Mouse (Mus musculus): ENCODE measurements around the gene Sp100. TPM values are rescaled to one million over a fixed set of nuclear protein-coding genes. Genes with fewer than 3 reads are reported as not detected.

The Sp100 gene
- polyA plus RNA-seq (2017; shearing (Covaris generic)), result 916 TPM

DNA sequence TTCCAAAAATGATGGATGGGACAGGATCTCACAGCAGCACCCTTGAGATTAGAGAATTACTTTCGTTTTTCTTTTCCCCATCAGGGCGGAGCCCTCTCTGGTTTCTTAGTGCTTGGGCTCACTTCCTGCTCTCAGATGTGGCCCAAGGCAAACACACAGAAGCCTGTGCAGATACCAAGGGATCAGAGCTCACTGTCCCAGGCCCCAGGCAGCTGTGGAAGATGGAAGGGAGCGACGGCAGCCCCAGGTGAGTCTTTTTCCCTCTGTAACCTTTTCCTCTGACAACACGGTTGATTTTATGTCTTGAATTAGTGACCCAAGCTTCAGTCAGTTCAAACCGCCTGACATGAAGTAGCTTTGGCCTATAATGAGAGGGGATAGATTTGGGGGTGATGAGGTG is at the start of gene Sp100:
Gene Sp100 (plus strand): TSS at position 108 of the 400 bp plus-strand sequence.

DNA sequence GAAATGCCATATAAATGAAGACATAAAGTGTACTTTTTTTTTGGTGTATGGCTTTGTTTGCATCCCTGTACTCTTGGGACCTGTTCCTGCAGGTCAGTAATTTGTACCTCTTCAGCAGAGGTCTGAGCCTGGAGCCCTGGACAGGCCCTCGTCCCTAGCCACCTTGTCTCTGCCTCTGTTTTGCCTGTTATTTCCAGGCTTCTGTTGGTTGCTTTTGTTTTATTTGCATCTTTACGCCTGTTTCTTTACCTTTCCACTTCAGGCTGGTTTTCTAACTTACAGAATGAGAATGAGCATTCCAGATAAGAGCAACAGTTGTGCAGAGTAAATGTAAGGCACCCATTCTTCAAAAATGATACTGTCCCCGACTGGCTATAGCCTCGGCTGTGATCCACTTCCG is 49.7 kb upstream of the Sp100 start, which contains the start of gene Sp140:
Gene Sp140 (plus strand): TSS at position 301 of the 400 bp plus-strand sequence.

Other genes starting within 250 kb of the Sp100 start
- gene G530012D18Rik, start 74.3 kb upstream of the Sp100 start, polyA plus RNA-seq (2017; shearing (Covaris generic)), result not detected
- 267 TPM for gene Sp110, start 51.2 kb upstream of the Sp100 start, polyA plus RNA-seq (2017; shearing (Covaris generic))
- 57.5 TPM for gene Sp140, start 49.6 kb upstream of the Sp100 start, polyA plus RNA-seq (2017; shearing (Covaris generic))
- gene A630001G21Rik, start 128.7 kb downstream of the Sp100 start, polyA plus RNA-seq (2017; shearing (Covaris generic)), result 36.7 TPM
- 25.3 TPM for gene Cab39, start 143.5 kb downstream of the Sp100 start, polyA plus RNA-seq (2017; shearing (Covaris generic))
- gene Itm2c, start 244.3 kb downstream of the Sp100 start, polyA plus RNA-seq (2017; shearing (Covaris generic)), result 502 TPM